Mouse (Mus musculus) hindbrain, postnatal 0 days (tissue): ENCODE measurements around the gene Frmd4b. TPM values are rescaled to one million over a fixed set of nuclear protein-coding genes. Genes with fewer than 3 reads are reported as not detected.

ENCODE experiments used
- ATAC-seq: fragments of 200-750 bp; cut with Nextera tagmentation; 2 replicates; pipeline ENCODE4 v1.8.0; 2017; ENCODE audit warnings: mild to moderate bottlenecking, moderate TSS enrichment, moderate library complexity
- DNase-seq: peaks from one replicate; pipeline ENCODE4 v3.0.0-alpha.2; 2015; ENCODE audit warnings: low spot score
- H3K27ac ChIP-seq: fragments of 300-500 bp; sonication (generic); 2 replicates; pipeline ENCODE4 v1.5.1; 2014; ENCODE audit warnings: mild to moderate bottlenecking
- H3K27me3 ChIP-seq: fragments of 300-500 bp; sonication (generic); 2 replicates; pipeline ENCODE4 v1.6.1; 2014; ENCODE audit warnings: low read length, mixed read lengths; ENCODE audit not compliant: insufficient read depth
- H3K36me3 ChIP-seq: fragments of 300-500 bp; sonication (generic); 2 replicates; pipeline ENCODE4 v1.6.1; 2014; ENCODE audit warnings: low read length, mixed read lengths; ENCODE audit not compliant: insufficient read depth
- H3K4me1 ChIP-seq: fragments of 300-500 bp; sonication (generic); 2 replicates; pipeline ENCODE4 v1.6.1; 2014; ENCODE audit warnings: antibody characterized with exemption, low read length, mixed read lengths; ENCODE audit not compliant: insufficient read depth
- H3K4me2 ChIP-seq: fragments of 300-500 bp; sonication (generic); 2 replicates; pipeline ENCODE4 v1.6.1; 2014; ENCODE audit warnings: low read depth, mild to moderate bottlenecking, low read length, moderate library complexity, mixed read lengths
- H3K4me3 ChIP-seq: fragments of 300-500 bp; sonication (generic); 2 replicates; pipeline ENCODE4 v1.5.1; 2014; ENCODE audit warnings: low read length
- H3K9ac ChIP-seq: fragments of 300-500 bp; sonication (generic); replicated peaks from 2 replicates; pipeline ENCODE4 v1.6.1; 2014; ENCODE audit warnings: mild to moderate bottlenecking, low read length, moderate library complexity, mixed read lengths
- H3K9me3 ChIP-seq: fragments of 300-500 bp; sonication (generic); 2 replicates; pipeline ENCODE4 v1.6.1; 2016; ENCODE audit warnings: low read length, mixed read lengths
- CTCF ChIP-seq: IDR thresholded peaks from 2 replicates; pipeline ENCODE4 v1.5.1; 2016; ENCODE audit warnings: antibody characterized with exemption, control low read depth, low read depth
- WGBS: fragments of 180-500 bp; shearing (Covaris S2); extraction: QIAGEN DNeasy Blood & Tissue Kit; methylation state at CpG from one replicate; pipeline ENCODE4 v1.1.7; 2014; 5-methylcytosine and 5-hydroxymethylcytosine counted together
- polyA plus RNA-seq: library from polyadenylated mRNA; unstranded; fragments of >200 nt; fragmentation: Nextera tagmentation; extraction: Ambion mirVana; gene quantifications from 2 replicates; pipeline ENCODE4 v1.2.1, GENCODE M21; 2015
- total RNA-seq: library from RNA; depleted of rRNA; stranded (reverse); fragments of >200 nt; gene quantifications from 2 replicates; pipeline ENCODE4 v1.2.3, GENCODE M21; 2014

Gene Frmd4b
- total and polyA plus RNA-seq, 2 experiments from 2014 or later = 12.6 to 20.2 TPM

DNA sequence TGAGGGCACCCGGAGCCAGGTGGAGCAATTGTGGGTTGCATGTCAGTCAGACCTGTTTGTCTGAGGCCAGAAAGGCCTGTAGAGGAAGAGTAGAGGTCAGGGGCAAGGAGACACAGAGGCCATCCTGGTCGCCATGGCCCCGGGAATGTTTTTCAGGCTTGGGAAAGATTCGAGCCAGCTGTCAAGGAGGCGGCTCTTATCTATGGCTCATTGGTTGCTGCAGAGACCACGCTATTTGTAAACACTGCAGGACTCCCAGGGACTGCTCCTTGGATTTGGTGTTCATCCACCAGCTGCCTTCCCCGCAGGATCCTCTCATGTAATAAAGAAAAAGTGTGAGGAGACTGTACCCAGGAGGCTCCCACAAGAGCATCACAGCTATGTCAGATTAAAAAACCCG lies 34.6 kb downstream of the Frmd4b start:
- no peaks in the 10 kb centered on the region for H3K27me3 ChIP-seq
- no peak overlapping the region for H3K4me3 ChIP-seq
- no peak overlapping the region for H3K27ac ChIP-seq
- no peak overlapping the region for H3K9ac ChIP-seq
- ATAC-seq = no peak
- 29% methylated on average over 8 of the region's 8 CpGs for WGBS
- H3K4me1 ChIP-seq = peaks cover 2% of the 10 kb centered on the region
- no peak overlapping the region for H3K4me2 ChIP-seq
- TF ChIP-seq CTCF = no peak
- no peaks in the 10 kb centered on the region for H3K36me3 ChIP-seq
- no peaks in the 10 kb centered on the region for H3K9me3 ChIP-seq
- peak; percentile 33 for DNase-seq

DNA sequence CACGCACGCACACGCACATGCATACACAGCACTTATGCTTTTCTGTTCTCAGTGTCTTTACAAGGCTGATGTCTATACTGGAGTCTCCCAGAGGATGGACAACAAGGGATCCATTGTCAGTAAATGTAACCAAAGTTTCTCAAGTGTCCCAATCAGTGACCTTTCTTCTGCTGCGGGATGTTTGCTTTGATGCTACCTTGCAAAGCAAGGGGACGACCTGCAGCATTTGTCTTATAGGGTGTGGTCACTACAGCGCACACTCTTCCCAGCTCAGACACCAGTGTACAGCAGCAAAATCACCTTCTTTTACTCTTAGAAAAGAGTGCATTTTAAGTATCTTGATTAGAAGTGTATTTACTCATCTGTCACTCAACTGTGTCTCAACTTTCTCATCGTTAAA lies 35.4 kb downstream of the Frmd4b start:
- WGBS = 85% methylated on average over 7 of the region's 7 CpGs
- Histone ChIP-seq H3K9me3 (no peaks in the 10 kb centered on the region), H3K4me1 (peaks cover 7% of the 10 kb centered on the region), H3K27me3 (no peaks in the 10 kb centered on the region), H3K27ac (no peak overlapping the region), H3K4me2 (no peak overlapping the region), H3K4me3 (no peak overlapping the region), H3K36me3 (no peaks in the 10 kb centered on the region), H3K9ac (no peak overlapping the region)
- no peak for TF ChIP-seq CTCF
- ATAC-seq = no peak
- DNase-seq = no peak

DNA sequence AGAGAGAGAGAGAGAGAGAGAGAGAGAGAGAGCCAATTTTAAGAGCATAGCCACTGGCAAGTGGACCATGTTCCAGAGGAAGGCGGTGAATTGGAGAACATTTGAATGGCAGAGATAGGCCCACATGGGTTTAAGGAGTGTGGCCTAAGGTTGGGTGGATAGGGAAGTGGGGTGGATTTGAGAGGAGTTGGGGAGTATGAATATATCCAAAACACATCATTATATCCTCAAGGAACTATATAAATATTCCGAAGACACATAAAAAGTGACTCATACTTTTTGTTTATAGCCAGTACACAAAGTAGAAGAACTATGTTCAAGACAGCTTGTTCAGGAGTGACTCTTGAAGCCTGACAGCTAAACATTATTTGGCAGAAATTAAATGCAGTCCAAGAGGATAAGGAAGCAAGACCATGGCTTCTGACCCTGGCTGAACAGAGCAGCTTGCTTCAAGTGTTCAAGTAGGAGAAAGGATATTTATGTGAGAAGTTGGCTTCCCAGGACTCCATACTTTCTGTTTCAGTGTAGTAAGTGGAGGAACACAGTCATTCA lies 36.8 kb downstream of the Frmd4b start:
- no peak for DNase-seq
- H3K4me1 ChIP-seq = peaks cover 10% of the 10 kb centered on the region
- H3K4me2 ChIP-seq = no peak overlapping the region
- H3K27ac ChIP-seq = no peak overlapping the region
- ATAC-seq = no peak
- no peaks in the 10 kb centered on the region for H3K27me3 ChIP-seq
- H3K36me3 ChIP-seq = no peaks in the 10 kb centered on the region
- WGBS = 100% methylated on average over 2 of the region's 2 CpGs
- H3K9me3 ChIP-seq = no peaks in the 10 kb centered on the region
- no peak for TF ChIP-seq CTCF
- no peak overlapping the region for H3K4me3 ChIP-seq
- no peak overlapping the region for H3K9ac ChIP-seq

DNA sequence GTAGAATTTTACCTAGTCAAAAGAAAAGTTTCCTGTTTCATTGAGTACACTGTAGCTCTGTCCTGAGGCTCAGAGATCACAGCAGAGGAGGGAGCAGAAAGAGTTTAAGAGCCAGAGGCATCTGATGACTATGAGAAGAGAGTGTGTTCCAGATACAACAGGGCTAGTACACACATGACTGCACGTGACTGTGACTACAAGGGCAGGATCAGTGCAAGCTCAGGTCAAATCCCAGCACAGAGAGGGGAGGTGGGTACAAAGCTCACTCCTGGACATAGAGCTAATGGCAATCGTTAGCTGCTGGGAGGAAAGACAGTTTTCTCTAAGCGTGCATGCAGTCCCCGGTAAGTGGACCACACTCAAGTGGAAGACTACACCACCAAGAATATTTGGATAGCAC lies 37.6 kb downstream of the Frmd4b start:
- H3K9me3 ChIP-seq = no peaks in the 10 kb centered on the region
- H3K4me1 ChIP-seq = peaks cover 10% of the 10 kb centered on the region
- H3K27me3 ChIP-seq = no peaks in the 10 kb centered on the region
- H3K36me3 ChIP-seq = no peaks in the 10 kb centered on the region
- H3K4me2 ChIP-seq = no peak overlapping the region
- no peak for DNase-seq
- H3K4me3 ChIP-seq = no peak overlapping the region
- 72% methylated on average over 4 of the region's 4 CpGs for WGBS
- TF ChIP-seq CTCF = no peak
- H3K9ac ChIP-seq = no peak overlapping the region
- no peak overlapping the region for H3K27ac ChIP-seq
- no peak for ATAC-seq

DNA sequence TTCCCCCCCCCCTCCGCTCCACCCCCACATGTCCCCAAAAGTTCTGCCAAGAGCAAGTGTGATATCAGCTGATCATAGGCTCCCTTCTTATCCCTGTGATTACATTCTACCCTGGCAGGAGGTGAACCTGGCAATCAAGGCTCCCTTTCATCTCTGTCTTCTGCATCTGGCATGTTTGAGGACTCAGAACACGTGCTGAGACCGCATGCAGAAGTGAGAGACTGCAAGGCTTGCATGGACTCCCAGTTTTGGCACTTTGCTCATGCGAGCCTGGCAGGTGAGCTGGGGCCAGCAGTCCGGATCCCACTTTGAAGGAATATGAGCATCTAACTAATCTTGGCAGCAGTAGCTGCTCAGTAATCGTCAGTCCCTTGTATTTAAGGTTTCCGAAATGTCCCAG lies 39.1 kb downstream of the Frmd4b start:
- no peak for TF ChIP-seq CTCF
- Histone ChIP-seq H3K4me2 (no peak overlapping the region), H3K27ac (no peak overlapping the region), H3K4me1 (peaks cover 10% of the 10 kb centered on the region), H3K27me3 (no peaks in the 10 kb centered on the region), H3K9ac (no peak overlapping the region), H3K4me3 (no peak overlapping the region), H3K9me3 (no peaks in the 10 kb centered on the region), H3K36me3 (no peaks in the 10 kb centered on the region)
- 61% methylated on average over 7 of the region's 7 CpGs for WGBS
- DNase-seq = peak; percentile 47
- ATAC-seq = peak; percentile 30; the same call in 1 of the 2 replicates

DNA sequence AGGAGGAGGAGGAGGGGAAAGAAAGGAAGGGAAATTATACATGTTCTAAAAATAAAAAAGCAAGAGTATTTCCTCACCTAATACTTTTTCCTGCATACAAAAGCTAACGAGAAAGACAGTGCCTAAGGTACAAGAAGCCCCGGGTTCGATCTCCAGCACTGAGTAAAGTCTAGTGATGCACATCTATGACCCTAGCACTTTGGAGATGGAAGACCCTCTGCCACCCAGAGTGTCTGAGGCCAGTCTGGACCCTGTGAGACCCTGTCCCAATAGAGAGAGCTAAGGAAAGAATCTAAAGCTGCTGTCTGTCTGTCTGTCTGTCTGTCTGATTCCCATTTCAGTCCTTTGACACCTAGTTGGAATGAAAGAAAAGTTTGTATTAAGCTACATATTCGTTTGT lies 40.0 kb downstream of the Frmd4b start:
- no peak for TF ChIP-seq CTCF
- H3K27ac ChIP-seq = no peak overlapping the region
- H3K4me3 ChIP-seq = no peak overlapping the region
- peaks cover 10% of the 10 kb centered on the region; the same call in 1 of the 2 replicates for H3K4me1 ChIP-seq
- WGBS = 44% methylated on average over 4 of the region's 4 CpGs
- no peaks in the 10 kb centered on the region for H3K27me3 ChIP-seq
- no peak overlapping the region for H3K4me2 ChIP-seq
- no peaks in the 10 kb centered on the region for H3K36me3 ChIP-seq
- no peak for ATAC-seq
- no peaks in the 10 kb centered on the region for H3K9me3 ChIP-seq
- H3K9ac ChIP-seq = no peak overlapping the region
- DNase-seq = no peak

- Histone ChIP-seq H3K27me3 (no peaks in the 10 kb centered on the region), H3K9me3 (no peaks in the 10 kb centered on the region), H3K36me3 (no peaks in the 10 kb centered on the region), H3K4me2 (no peak overlapping the region), H3K4me1 (peaks cover 10% of the 10 kb centered on the region; the same call in 1 of the 2 replicates), H3K4me3 (no peak overlapping the region), H3K9ac (no peak overlapping the region), H3K27ac (no peak overlapping the region)
- 27% methylated on average over 7 of the region's 7 CpGs for WGBS
- TF ChIP-seq CTCF = no peak
- peak; percentile 64 for DNase-seq
- ATAC-seq = peak; percentile 83
Measured at GRCm38 (mm10) chr6:97576565-97577346, 40.6 kb downstream of the Frmd4b start.
